In genomic region chr1:78338212-78338611, GRCm38 (mm10) we compare ENCODE assay signal across 8 mouse cellular contexts. TPM values are rescaled to one million over a fixed set of nuclear protein-coding genes. Genes with fewer than 3 reads are reported as not detected.
DNase-seq lines count a peak whose midpoint lies in the region; ATAC-seq and TF ChIP-seq lines count a peak whose summit lies in the region.

No protein-coding gene starts in this region.

- H3K4me1 ChIP-seq in cerebellum, adult 2 months (ENCODE audit: control insufficient read depth, insufficient read depth, low read length): peaks cover 11% of the 10 kb centered on the region
- peaks cover 30% of the 10 kb centered on the region for H3K4me1 ChIP-seq in kidney, embryonic 14.5 days (ENCODE audit: control insufficient read depth, insufficient read depth, low read length)
- peaks cover 15% of the 10 kb centered on the region for H3K4me1 ChIP-seq in midbrain, embryonic 10.5 days

- ATAC-seq in kidney, embryonic 14.5 days (ENCODE audit: low FRiP score, low TSS enrichment): peak; percentile 94

- H3K27ac ChIP-seq in cerebellum, adult 2 months (ENCODE audit: insufficient read depth, low read length): no peak overlapping the region
- H3K27ac ChIP-seq in kidney, embryonic 14.5 days (ENCODE audit: low read depth, low read length): no peak overlapping the region
- H3K27ac ChIP-seq in midbrain, embryonic 10.5 days (replicated peaks): no peak overlapping the region

- no peaks in the 10 kb centered on the region for H3K9me3 ChIP-seq in kidney, embryonic 14.5 days (ENCODE audit: control insufficient read depth, low read length)
- no peaks in the 10 kb centered on the region for H3K9me3 ChIP-seq in midbrain, embryonic 10.5 days (replicated peaks)

- TF ChIP-seq POLR2A in cerebellum, adult 2 months (IDR thresholded peaks at IDR 0.05; ENCODE audit: borderline replicate concordance, insufficient read depth, low read length): no peak

- H3K4me2 ChIP-seq in kidney, embryonic 14.5 days (replicated peaks; ENCODE audit: low read depth, low read length): peak overlapping the region; percentile 25

- no peaks in the 10 kb centered on the region for H3K27me3 ChIP-seq in cerebellum, adult 2 months (ENCODE audit: control insufficient read depth, insufficient read depth, low read length)
- H3K27me3 ChIP-seq in kidney, embryonic 14.5 days (ENCODE audit: control insufficient read depth, insufficient read depth, low read length): no peaks in the 10 kb centered on the region
- H3K27me3 ChIP-seq in midbrain, embryonic 10.5 days (ENCODE audit: low read depth, poor library complexity, severe bottlenecking): peaks cover 10% of the 10 kb centered on the region; the same call in 1 of the 2 replicates

- no peak overlapping the region for H3K9ac ChIP-seq in kidney, embryonic 14.5 days (ENCODE audit: low read depth, low read length)

- no peak overlapping the region for H3K4me3 ChIP-seq in cerebellum, adult 2 months (replicated peaks; ENCODE audit: insufficient read depth, low read depth, low read length)
- H3K4me3 ChIP-seq in kidney, embryonic 14.5 days (ENCODE audit: low read length): no peak overlapping the region
- no peak overlapping the region for H3K4me3 ChIP-seq in midbrain, embryonic 10.5 days

- peak; percentile 39; the same call in 1 of the 2 replicates for TF ChIP-seq CTCF in cerebellum, adult 2 months (IDR thresholded peaks at IDR 0.05; ENCODE audit: borderline replicate concordance, insufficient read depth, low read depth, low read length)

- no peaks in the 10 kb centered on the region for H3K36me3 ChIP-seq in kidney, embryonic 14.5 days (ENCODE audit: control insufficient read depth, insufficient read depth, low read length)
- no peaks in the 10 kb centered on the region for H3K36me3 ChIP-seq in midbrain, embryonic 10.5 days

- WGBS in cerebellum, adult 2 months: 18% methylated on average over 9 of the region's 9 CpGs
- WGBS in kidney, embryonic 14.5 days: 5% methylated on average over 9 of the region's 9 CpGs
- 60% methylated on average over 9 of the region's 9 CpGs for WGBS in midbrain, embryonic 10.5 days

- DNase-seq in cerebellum, adult 2 months: peak in 1 of 2 experiments; percentile 18
- no peak for DNase-seq in cerebellum, adult 11 months
- DNase-seq in MN1 (ENCODE audit: low spot score): peak; percentile 38
- peak; percentile 27 for DNase-seq in heart, adult 8-10 months (ENCODE audit: low spot score)
- DNase-seq in midbrain, embryonic 10.5 days (ENCODE audit: low spot score): peak; percentile 33
- DNase-seq in yolk sac, embryonic 10.5 days (ENCODE audit: low spot score): no peak
- DNase-seq in layer of hippocampus, adult 8-10 months (ENCODE audit: low spot score in 2 of 2): no peak

RNA-seq across cellular contexts. Expression of gene Sgpp2, which starts 28.1 kb away (rescaled TPM):
- 87.1 and 88.3 TPM in 2 replicates for polyA plus RNA-seq in cerebellum, adult 2 months (2012; rRNA removed)
- under 1 TPM in 3 of 4 experiments, not detected in 1; 0.06 TPM for total RNA-seq in heart, adult 8-10 months (2022)
- polyA plus RNA-seq in kidney, embryonic 14.5 days (2014; fragmentation: Nextera tagmentation; extraction: Ambion mirVana): 16.4 and 28.1 TPM in 2 replicates
- 1.6 and 1.7 TPM in 2 replicates for polyA plus RNA-seq in midbrain, embryonic 10.5 days (2016; fragmentation: Nextera tagmentation; extraction: Ambion mirVana)
- 1 to 10 TPM; 5.5 to 8.9 (median 7.1) TPM for total RNA-seq in layer of hippocampus, adult 8-10 months (2022)

Comparison
In these comparisons a context has a peak if more than half of its experiments do, and no peak if none do; other contexts are left out.
1. DNase-seq: peak in MN1 (single experiment), heart, adult 8-10 months (single experiment) and midbrain, embryonic 10.5 days (single experiment); none in cerebellum, adult 11 months (single experiment), yolk sac, embryonic 10.5 days (single experiment) and layer of hippocampus, adult 8-10 months (0 of 2).